Mouse (Mus musculus): ENCODE results near the gene Arhgap10. TPM values are rescaled to one million over a fixed set of nuclear protein-coding genes. Genes with fewer than 3 reads are reported as not detected.

Arhgap10 gene
- polyA plus RNA-seq, 1 experiment from 2014 or later, result 116 TPM

DNA sequence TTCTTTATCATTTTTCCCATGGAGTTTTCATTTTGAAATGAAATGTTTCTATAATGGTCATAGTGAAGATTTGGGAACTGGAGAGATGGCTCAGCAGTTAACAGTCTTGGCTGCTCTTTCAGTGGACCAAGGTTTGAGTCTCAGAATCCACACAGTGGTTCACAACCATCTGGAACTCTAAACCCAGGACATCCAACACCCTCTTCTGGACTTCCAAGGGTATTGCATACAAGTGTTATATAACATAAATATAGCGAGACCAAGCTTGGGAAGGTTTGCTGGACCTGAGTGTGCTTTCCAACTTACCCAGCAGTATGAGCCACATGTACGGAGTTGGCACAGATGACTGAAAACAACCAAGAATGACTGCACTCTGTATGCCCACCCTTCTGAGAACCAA, 7.2 kb upstream of the Arhgap10 start:
- 88% methylated on average over 2 of the region's 2 CpGs for WGBS (ENCODE audit: missing documents)
- H3K27ac ChIP-seq, result no peak overlapping the region

DNA sequence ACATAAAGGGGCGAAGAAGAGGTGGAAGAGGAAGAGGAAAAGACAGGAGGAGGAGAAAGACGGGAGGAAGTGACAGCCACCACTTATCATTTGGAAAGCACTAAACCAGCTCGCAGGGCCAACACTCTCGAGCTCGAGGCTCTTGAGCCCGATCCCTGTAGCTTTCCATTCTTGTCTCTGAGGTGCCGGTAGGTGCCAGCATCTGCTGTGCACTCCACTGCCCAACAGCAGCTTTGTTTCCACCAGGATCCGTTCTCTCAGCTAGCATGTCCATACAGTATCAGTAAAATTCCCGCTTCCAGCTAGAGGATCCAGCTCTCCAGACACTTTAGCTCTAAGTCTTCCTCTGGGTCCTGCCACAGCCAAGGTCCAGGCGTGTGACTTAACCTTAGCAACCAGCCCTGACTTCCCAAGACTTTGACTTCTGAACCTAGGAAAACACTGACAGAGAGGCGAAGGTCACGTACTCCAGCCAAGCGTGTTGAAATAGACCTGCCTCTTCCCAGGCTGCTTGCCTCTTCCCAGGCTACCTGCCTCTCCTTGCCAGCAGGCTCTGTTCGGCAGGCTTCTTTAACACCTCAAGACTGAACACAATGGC, 6.4 kb upstream of the Arhgap10 start:
- Histone ChIP-seq H3K79me2 (ENCODE audit: inconsistent target) (peaks cover 15% of the 10 kb centered on the region; the same call in 1 of the 2 replicates), H3K27ac (no peak overlapping the region), H3K4me3 (ENCODE audit: inconsistent target) (no peak overlapping the region), H3K36me3 (ENCODE audit: inconsistent target) (no peaks in the 10 kb centered on the region)
- WGBS (ENCODE audit: missing documents), result 82% methylated on average over 14 of the region's 14 CpGs

More for the DNA sequence above, 7.2 kb upstream of the Arhgap10 start:
- H3K36me3 ChIP-seq (ENCODE audit: inconsistent target), result no peaks in the 10 kb centered on the region
- peaks cover 7% of the 10 kb centered on the region; the same call in 1 of the 2 replicates for H3K79me2 ChIP-seq (ENCODE audit: inconsistent target)
- H3K4me3 ChIP-seq (ENCODE audit: inconsistent target), result no peak overlapping the region

DNA sequence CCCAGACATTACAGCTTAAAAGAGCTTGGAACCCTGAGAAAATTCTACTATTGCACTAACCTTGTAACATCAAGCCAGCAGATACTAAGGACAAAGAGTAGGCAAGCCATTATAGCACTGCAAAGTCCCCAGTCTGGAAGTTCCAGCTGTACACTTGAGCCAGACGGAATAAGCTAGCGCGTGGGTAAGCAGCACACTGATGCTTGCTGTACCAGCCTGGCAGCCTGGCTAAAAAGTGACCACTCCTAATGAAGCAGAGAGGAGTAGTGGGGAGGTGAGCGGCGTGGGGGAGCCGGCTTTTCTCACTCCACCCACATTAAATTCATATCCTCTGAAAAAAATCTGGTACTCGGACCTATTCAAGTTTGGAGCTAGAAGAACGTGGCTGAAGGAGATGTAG, 5.2 kb upstream of the Arhgap10 start:
- H3K27ac ChIP-seq, result no peak overlapping the region
- H3K79me2 ChIP-seq (ENCODE audit: inconsistent target), result peaks cover 24% of the 10 kb centered on the region; the same call in 1 of the 2 replicates
- no peaks in the 10 kb centered on the region for H3K36me3 ChIP-seq (ENCODE audit: inconsistent target)
- no peak overlapping the region for H3K4me3 ChIP-seq (ENCODE audit: inconsistent target)
- WGBS (ENCODE audit: missing documents), result 95% methylated on average over 8 of the region's 8 CpGs

DNA sequence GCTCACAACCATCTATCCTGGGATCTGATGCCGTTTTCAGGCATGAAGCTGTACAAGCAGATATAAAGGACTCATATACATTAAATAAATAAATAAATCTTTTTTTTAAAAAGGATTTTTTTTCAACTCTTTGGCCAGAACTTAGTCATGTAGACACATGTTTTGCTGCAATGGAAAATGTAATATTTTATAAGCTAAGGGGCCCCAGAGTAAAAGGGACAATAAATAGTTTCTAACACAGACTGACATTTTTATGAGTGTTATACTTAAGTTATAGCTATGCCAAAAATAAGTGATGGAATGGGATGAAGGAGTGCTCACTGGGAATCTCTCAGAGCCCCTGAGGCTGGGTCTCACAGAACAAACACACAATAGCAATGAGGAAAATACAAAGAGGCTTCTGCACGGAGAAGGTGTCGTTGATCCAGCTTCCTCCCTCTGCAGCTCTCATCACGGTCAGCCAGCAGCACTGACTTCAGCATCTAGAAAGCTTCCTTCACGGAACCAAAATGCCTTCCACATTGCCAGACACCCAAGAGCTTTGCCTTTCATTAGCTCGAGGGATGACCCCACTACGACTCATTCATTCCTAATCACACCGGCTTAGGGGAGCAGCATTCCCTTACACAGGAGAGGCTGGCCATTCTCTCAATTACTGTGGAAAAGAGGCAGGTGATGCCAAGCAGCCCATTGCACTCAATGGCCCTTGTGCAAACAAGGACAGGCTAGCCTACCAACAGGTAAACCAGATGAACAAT, 3.5 kb upstream of the Arhgap10 start:
- Histone ChIP-seq H3K27ac (no peak overlapping the region), H3K36me3 (ENCODE audit: inconsistent target) (no peaks in the 10 kb centered on the region), H3K79me2 (ENCODE audit: inconsistent target) (peaks cover 37% of the 10 kb centered on the region), H3K4me3 (ENCODE audit: inconsistent target) (no peak overlapping the region)
- WGBS (ENCODE audit: missing documents), result 97% methylated on average over 8 of the region's 8 CpGs

DNA sequence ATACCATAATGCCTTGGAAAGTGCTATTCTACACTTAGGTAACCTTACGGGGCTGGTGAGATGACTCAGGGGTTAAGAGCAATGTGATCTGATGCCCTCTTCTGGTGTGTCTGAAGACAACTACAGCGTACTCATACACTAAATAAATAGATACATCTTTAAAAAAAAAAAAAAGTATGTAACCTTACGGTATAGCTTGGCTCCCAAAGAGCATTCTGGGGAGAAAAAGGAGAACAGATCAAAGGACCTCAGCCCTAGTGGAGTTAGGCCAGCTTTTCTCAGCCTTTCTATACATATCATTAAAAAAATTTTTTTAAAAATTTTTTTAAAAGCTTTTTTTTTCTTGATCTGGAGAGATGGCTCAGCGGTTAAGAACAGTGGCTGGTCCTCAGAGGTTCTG, 2.8 kb upstream of the Arhgap10 start:
- Histone ChIP-seq H3K79me2 (ENCODE audit: inconsistent target) (peaks cover 44% of the 10 kb centered on the region), H3K36me3 (ENCODE audit: inconsistent target) (no peaks in the 10 kb centered on the region), H3K27ac (no peak overlapping the region), H3K4me3 (ENCODE audit: inconsistent target) (no peak overlapping the region)
- WGBS (ENCODE audit: missing documents), result 91% methylated on average over 4 of the region's 4 CpGs

DNA sequence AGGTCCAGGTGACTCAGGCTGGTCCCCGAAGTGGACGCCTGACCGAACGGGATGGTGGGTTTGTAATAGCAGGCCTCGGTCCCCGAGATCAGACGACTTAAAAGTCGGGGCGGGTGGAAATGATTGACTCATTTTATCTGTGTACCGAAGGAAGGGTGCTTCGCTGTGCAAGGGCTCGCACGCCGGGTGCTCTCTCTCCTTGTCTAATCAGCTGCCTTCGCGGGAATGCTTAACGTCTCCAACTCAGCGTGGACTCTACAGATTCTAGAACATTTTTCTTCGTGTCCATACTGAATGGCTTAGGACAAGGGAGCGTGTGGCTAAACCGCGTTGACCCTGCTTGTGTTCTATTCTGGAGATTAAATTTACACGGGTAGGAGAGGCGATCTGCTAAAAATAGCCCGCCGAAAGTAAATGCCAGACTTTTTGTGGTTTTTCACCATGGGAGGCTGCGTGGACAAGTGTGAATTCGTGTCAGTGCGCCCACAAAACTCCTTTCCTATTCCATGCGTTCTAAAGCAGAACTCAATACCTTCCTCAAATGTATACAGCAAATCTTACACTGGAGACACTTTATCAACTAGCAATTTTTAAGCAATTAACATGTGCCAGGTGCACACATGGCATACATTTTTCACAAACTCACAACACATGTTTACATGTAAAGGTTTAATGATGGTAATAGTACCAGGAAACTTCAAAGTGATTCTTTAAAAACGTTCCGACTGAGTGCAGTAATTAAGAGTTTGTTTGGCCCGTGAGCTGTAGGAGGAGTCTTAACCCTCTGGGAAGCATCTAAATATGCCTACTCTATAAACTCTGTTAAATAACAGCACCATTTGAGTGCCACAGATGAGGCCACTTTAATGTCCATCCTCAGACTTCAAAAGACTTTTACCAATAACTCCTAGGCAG, 705 bp upstream of the Arhgap10 start:
- H3K27ac ChIP-seq, result peak overlapping the region; percentile 89
- H3K79me2 ChIP-seq (ENCODE audit: inconsistent target), result peaks cover 65% of the 10 kb centered on the region
- 8% methylated on average over 33 of the region's 33 CpGs for WGBS (ENCODE audit: missing documents)
- H3K4me3 ChIP-seq (ENCODE audit: inconsistent target), result peak overlapping the region; percentile 77
- no peaks in the 10 kb centered on the region for H3K36me3 ChIP-seq (ENCODE audit: inconsistent target)

DNA sequence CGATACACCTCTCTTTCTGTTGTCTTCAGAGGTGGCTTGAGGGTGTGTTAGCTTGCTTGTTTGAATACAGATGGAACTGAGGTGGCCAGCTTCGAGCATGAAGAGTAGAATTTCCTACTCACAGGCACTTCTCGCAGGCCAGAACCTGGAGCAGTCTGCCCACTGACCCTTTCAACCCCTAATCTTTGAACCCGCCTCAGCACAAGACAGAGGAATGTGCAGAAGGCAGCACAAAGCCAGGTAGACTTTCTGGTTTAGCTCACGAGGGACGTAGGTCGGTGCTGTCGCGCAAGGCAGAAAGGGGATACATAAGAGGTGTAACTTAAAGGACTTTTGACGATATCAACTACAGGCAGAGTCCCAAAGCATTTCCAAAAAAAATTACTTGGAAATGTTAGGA, 908 bp downstream of the Arhgap10 start:
- H3K4me3 ChIP-seq (ENCODE audit: inconsistent target), result peak overlapping the region; percentile 80
- H3K79me2 ChIP-seq (ENCODE audit: inconsistent target), result peaks cover 81% of the 10 kb centered on the region
- peak overlapping the region; percentile 84 for H3K27ac ChIP-seq
- H3K36me3 ChIP-seq (ENCODE audit: inconsistent target), result no peaks in the 10 kb centered on the region
- 15% methylated on average over 10 of the region's 10 CpGs for WGBS (ENCODE audit: missing documents)

DNA sequence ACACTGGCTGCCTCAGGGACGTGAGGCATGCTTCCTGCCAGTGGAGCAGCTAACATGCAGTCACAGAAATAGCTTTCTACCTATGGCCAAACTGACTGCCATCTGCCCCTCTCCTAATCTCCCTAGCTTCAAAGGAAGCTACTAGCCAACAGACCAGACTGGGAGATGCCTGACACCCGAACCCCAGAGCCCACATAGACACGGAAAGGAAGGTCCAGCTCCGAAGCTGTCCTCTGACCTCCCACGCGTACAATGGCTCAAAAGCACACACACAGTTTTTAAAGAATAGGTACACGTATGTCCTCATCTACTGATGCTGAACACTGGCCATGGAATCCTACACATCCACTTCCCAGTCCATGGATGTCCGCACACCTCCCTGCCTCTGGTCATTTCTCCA, 2.0 kb downstream of the Arhgap10 start:
- Histone ChIP-seq H3K4me3 (ENCODE audit: inconsistent target) (peak overlapping the region; percentile 80), H3K79me2 (ENCODE audit: inconsistent target) (peaks cover 92% of the 10 kb centered on the region), H3K36me3 (ENCODE audit: inconsistent target) (no peaks in the 10 kb centered on the region), H3K27ac (no peak overlapping the region)
- 93% methylated on average over 7 of the region's 8 CpGs for WGBS (ENCODE audit: missing documents)

DNA sequence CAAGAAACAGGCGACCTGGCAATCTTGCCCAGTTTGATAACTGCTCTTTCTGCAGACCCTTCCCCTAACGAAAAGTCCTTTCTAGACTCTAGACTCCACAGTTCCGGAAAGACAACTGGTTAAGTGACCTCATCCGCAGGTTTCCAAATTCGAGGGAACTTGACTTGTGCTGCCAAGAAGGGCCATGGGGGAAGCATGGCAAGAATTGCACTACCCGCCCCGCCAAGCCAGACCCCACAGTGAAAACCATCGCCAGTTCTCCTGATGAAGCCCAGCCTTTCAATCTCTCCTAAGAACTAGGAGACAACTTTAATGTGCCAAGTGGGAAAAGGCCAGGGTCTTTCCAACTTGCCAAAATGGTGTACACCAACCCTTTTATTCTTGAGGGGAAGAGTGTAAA, 2.6 kb downstream of the Arhgap10 start:
- H3K36me3 ChIP-seq (ENCODE audit: inconsistent target), result no peaks in the 10 kb centered on the region
- 90% methylated on average over 8 of the region's 8 CpGs for WGBS (ENCODE audit: missing documents)
- peaks cover 94% of the 10 kb centered on the region for H3K79me2 ChIP-seq (ENCODE audit: inconsistent target)
- H3K27ac ChIP-seq, result no peak overlapping the region
- no peak overlapping the region; the same call in 1 of the 2 replicates for H3K4me3 ChIP-seq (ENCODE audit: inconsistent target)

DNA sequence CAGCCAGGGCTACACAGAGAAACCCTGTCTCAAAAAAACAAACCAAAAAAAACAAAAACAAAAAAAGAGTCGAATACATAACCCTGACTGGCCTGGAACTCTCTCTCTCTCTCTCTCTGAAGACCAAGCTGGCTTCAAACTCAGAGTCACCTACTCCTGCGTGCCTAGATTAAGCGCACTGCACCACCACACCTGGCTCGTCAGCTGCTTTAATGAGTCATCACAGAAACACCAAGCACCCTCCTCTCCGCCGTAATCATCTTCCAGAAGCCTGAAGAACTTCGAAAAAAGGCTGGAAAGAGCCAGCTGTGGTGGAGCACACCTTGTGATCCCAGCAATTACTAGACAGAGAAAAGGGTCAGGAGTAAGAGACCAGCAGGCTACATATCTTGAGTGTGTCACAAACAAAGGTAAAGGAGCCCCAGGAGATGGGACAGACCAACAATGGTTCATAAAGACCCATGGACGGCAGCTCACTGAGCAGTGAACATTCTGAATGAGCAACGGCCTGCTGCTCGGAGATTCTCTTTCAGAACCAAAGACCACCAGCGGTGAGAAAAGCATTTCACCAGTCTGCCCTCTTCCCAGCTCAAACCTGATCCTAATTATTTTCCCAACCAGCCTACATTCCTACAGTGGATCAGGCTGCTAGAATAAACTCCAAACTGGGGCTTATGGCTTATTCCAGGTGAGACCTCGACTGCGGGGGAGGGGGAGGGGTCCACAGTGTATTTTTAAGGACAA, 5.8 kb downstream of the Arhgap10 start:
- H3K36me3 ChIP-seq (ENCODE audit: inconsistent target), result no peaks in the 10 kb centered on the region
- 93% methylated on average over 12 of the region's 13 CpGs for WGBS (ENCODE audit: missing documents)
- no peak overlapping the region for H3K4me3 ChIP-seq (ENCODE audit: inconsistent target)
- H3K27ac ChIP-seq, result no peak overlapping the region
- H3K79me2 ChIP-seq (ENCODE audit: inconsistent target), result peaks cover 100% of the 10 kb centered on the region

DNA sequence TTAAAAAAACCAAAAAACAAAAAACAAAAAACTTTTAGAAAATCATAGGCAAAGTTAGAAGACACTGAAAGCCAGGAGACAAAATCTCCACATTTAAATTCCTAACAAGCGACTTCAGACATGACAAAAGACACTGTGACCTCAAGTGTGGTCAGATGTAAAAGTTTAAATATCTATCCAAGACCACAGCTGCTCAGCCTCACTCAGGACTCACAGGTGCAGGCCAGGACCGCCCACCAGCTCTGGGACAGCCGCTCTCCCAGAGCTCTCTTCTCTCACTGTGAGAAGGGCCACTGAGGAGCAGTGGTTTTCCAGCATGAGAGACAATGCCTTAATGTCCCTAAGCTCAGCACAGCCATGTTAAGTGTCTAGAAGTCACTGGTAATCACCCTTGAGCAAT, 7.3 kb downstream of the Arhgap10 start:
- Histone ChIP-seq H3K27ac (no peak overlapping the region), H3K36me3 (ENCODE audit: inconsistent target) (no peaks in the 10 kb centered on the region), H3K4me3 (ENCODE audit: inconsistent target) (no peak overlapping the region), H3K79me2 (ENCODE audit: inconsistent target) (peaks cover 100% of the 10 kb centered on the region)
- 97% methylated on average over 3 of the region's 3 CpGs for WGBS (ENCODE audit: missing documents)

DNA sequence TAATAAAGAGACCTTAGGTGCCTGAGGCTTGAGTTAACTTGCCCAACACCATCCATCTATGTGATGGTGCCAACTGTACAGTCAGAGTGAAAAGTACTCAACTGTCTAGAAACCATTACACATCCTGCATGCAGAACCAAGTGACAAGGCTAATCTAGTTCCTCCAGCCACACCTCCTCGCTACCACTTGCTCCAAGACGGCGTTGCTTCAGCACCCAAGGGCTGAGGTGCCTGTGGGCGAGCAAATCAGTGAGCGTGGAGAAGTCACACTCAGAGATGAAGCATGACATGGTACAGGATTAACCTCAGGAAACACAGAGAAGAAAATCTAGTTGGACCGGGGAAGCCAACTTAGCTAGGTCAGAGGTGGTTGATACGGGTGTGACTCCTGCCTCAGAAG, 8.7 kb downstream of the Arhgap10 start:
- Histone ChIP-seq H3K36me3 (ENCODE audit: inconsistent target) (no peaks in the 10 kb centered on the region), H3K79me2 (ENCODE audit: inconsistent target) (peaks cover 100% of the 10 kb centered on the region), H3K27ac (no peak overlapping the region), H3K4me3 (ENCODE audit: inconsistent target) (no peak overlapping the region)
- 44% methylated on average over 7 of the region's 7 CpGs for WGBS (ENCODE audit: missing documents)

DNA sequence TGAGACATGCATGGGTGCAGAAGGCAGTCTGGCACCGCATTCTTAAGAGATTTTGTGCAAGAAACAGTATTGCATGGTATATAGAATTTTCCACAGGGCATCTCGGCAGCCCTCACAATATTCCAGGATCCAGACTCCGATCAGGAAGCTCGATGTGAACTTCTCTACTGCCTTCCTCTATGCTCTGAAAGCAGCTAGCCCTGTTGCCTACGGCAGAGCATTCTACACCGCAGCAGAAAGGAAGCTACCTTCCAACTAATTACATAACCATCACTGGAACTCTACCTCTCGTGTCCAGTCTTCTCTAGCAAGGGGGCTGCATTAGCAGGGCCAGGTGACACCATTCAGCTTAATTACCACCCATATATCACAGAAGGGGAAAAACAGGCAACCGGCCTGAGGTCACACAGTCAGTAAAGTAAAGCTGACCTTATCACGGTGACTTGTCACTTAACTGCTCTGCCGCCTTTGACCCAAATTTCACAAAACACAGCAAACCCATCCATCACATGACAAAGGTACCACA, 10.2 kb downstream of the Arhgap10 start:
- H3K79me2 ChIP-seq (ENCODE audit: inconsistent target), result peaks cover 100% of the 10 kb centered on the region
- no peak overlapping the region for H3K27ac ChIP-seq
- WGBS (ENCODE audit: missing documents), result 90% methylated on average over 10 of the region's 10 CpGs
- H3K36me3 ChIP-seq (ENCODE audit: inconsistent target), result no peaks in the 10 kb centered on the region
- no peak overlapping the region for H3K4me3 ChIP-seq (ENCODE audit: inconsistent target)

DNA sequence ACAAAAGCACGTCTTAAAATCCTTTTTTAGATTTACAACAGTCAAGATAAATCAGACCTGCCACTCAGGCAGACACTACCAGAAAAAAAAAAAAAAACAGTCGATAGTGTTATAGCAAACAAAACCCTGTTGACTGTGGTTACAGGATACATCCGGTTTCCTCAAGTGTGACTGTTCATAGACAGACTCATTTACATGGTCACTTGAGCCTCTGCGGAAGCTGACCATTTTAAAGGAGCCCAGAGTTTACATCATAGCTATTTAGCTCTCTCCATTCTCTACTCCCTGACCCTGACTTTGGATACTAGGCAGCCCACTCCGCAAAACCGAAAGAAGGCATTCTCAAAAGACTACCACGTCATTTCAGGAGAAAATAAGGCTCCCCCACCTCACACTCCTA, 11.2 kb downstream of the Arhgap10 start:
- H3K27ac ChIP-seq, result no peak overlapping the region
- WGBS (ENCODE audit: missing documents), result 81% methylated on average over 7 of the region's 7 CpGs
- no peak overlapping the region for H3K4me3 ChIP-seq (ENCODE audit: inconsistent target)
- peaks cover 100% of the 10 kb centered on the region for H3K79me2 ChIP-seq (ENCODE audit: inconsistent target)
- H3K36me3 ChIP-seq (ENCODE audit: inconsistent target), result no peaks in the 10 kb centered on the region
